Mouse (Mus musculus) ZHBTc4 (cell line): ENCODE data around the gene Recql5.
A peak's percentile ranks its signal among the peaks of the same experiment; 100 is the strongest.

Experiments used
- DNase-seq: peaks from one replicate; pipeline ENCODE4 v3.0.0-alpha.2; 2011; ENCODE audit warnings: low read depth, low spot score

Gene Recql5

DNA sequence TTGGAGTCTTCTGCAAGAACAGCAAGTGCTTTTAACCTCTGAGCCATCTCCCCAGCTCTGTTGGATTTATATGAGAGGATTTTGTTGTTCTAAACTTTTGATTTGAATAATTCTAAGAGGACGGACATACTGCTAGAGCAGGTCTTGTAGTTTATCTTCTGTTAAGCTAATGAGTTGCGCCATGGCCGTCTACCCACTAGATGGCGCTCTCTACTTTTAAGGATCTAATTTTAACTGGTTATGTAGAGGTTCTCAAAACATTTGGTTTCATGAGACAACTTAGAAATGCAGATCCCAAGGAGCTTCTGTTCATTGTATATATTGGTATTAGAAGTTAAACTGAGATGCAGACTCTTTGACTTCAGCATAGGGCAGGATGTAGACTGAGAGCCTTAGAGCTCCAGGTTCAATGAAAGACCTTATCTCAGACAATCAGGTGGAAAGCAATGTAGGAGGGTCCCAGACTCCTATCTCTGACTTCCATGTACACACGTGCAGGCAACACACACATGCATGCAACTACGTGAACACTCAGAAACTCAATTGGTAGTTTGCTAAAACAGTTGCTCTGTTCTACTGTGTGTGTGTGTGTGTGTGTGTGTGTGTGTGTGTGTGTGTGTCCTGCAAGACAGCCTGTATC is 6.5 kb upstream of the Recql5 start:
- DNase-seq, result peak; percentile 85

DNA sequence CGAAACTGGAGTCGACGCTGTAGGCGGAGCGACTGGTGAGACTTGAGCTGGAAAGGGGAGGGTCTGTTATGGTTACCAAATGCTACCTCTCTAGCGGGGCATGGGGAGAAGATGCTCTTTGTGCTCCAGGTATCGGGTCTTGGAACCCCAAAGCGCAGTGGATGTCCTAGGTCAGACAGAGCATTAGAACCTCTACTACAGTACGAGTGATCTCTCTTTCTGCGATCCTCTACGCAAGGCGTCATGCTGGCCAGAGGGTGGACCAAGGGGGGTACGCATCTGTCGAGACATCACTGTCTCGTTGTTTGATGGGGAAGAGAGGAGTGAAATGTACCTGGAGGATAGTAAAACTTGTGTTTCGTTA is 452 bp upstream of the Recql5 start:
- no peak for DNase-seq

GRCm38 (mm10) chr11:115931235-115931634 is 2.0 kb downstream of the Recql5 start:
- DNase-seq, result no peak

GRCm38 (mm10) chr11:115929818-115930217 is 3.5 kb downstream of the Recql5 start:
- DNase-seq, result no peak

GRCm38 (mm10) chr11:115929031-115929430 is 4.2 kb downstream of the Recql5 start:
- DNase-seq, result no peak

- DNase-seq, result no peak
Observed at GRCm38 (mm10) chr11:115921986-115922385, 11.3 kb downstream of the Recql5 start.

- DNase-seq, result peak; percentile 79
Observed at GRCm38 (mm10) chr11:115920110-115920818, 13.0 kb downstream of the Recql5 start.

- DNase-seq, result no peak
Observed at GRCm38 (mm10) chr11:115919073-115919472, 14.2 kb downstream of the Recql5 start.

GRCm38 (mm10) chr11:115918637-115919036 is 14.6 kb downstream of the Recql5 start:
- DNase-seq, result no peak

- peak; percentile 43 for DNase-seq
Observed at GRCm38 (mm10) chr11:115916579-115916978, 16.7 kb downstream of the Recql5 start.

DNA sequence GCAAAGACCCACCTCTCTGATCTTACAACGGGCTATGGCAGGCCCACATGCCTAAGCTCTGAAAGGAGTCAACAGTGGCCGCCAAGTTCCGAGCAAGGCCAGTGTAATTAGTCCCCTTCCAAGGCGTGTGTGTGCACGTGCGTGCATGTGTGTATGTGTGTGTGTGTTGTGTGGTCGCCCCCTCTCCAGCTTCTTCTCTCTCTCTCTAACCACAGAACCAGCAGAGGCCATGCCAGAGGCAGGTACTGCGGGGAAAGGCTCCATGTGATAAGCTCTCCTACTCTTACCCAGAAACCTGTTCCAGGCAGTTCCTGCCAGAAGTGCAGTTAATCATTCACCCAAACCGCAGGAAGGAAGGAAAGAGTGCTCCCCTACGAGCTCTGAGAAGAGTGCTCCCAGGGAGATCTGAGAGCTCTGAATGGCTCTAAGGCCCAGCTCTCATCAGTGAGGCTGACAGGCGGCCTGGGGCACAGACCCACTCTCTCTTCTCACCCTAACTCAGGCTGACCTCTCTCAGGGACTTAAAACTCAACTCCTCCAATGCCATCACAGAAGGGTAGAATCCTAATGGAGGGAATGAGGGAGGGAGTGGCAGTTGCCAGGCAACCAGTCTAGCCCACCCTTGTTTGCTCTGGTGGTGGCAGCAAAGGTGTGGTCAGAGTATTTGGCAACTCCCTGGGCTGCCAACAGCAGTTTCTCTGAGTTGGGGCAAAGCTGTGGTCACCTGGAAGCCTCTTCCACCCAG is 21.5 kb downstream of the Recql5 start, which contains the start of gene Smim6:
Gene Smim6 (plus strand): TSS at position 386 of the 745 bp plus-strand sequence.
- DNase-seq, result peak; percentile 57

- no peak for DNase-seq
Observed at GRCm38 (mm10) chr11:115911134-115911561, 22.1 kb downstream of the Recql5 start.

DNA sequence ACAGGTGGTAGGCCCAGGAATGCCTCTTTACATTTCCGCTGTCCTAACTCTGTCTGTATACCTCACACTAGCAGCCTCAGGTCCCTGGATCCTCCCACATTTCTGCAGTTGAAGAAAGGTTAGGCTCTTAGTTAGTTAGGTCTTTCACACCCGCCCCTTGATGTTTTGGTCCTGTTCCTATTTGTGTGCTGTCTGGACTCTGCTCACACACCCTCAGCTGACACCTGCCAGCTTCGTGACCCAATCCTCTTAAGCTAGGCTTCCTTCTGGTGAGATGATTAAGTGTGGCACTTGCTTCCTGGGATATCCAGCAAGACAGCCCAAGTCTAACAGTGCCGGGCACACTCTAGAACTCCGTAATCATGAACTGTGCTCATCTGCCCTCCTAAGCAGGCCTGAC is 26.8 kb downstream of the Recql5 start:
- no peak for DNase-seq

GRCm38 (mm10) chr11:115906116-115906515 is 27.2 kb downstream of the Recql5 start:
- DNase-seq, result no peak

- DNase-seq, result no peak
Observed at GRCm38 (mm10) chr11:115904956-115905790, 28.1 kb downstream of the Recql5 start.

DNA sequence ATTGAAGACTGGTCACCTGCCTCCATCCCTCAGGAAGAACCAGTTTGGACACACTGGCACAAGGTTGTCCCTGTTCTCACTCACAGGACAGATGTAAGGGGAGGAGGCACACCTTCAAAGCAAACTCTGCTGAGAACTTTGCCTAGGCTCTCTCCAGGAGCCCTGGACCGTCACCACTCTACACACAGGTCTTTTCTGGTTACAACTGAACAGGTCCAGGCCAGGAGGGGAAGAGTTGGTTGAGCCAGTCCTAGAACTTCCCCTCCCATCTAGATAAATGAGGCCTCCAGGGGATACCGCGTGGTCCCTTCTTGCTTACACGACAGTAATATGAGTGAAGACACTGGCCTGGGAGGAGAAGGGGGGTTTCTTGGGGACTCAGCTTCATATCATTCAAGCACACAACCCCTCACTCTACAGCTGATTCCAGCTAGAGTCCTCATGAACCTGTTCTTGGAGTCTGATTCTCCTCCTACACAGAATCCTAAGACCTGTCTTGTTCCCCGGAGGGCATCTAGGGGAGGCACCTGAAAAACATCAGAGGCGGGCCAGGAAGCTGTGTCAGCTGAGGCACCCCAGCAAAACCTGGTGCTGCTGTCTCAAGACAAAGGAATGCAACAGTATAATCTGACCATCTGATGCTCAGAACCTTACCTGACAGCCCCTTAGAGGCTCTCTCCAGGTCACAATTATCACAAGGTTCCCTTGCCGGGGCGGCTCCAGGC is 28.9 kb downstream of the Recql5 start:
- no peak for DNase-seq

DNA sequence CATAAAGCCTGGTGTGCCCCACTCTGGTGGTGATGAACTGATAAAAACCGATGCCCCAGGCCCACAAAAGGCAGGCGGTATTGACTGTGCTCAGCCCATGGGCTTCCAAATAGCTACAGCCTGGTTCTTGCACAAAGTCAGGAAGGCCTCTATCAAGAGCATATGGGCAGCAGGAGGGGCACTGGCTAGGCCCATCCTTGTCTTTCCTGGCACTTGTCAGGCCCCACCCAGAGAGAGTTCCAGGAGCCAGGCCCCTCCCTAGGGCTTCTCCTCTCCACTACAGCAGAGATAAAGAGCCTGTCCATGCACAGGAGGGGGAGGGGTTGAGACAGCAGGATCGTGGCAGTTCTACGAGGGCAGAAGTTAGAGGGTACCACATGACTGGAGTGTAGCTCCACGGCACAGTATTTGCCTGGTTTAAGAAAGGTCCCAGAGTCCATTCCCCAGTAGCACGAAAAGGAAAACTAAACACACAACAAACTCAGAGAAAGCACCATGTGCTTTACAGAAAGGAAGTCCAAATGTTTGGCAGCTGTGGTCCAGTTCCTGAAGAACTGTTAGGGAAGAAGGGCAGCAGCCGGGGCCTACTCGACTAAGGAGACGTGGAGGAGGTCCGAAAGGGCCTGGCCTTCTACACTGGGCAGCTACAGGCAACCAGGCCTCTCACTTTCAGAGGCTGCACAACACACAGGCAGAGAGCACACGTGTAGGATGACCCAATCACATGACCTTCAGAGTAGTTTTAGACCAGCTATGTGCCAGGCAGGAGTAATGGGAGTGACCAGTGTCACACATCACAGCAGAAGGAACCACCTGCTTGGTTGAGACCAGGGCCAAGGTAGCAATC is 29.7 kb downstream of the Recql5 start:
- no peak for DNase-seq

DNA sequence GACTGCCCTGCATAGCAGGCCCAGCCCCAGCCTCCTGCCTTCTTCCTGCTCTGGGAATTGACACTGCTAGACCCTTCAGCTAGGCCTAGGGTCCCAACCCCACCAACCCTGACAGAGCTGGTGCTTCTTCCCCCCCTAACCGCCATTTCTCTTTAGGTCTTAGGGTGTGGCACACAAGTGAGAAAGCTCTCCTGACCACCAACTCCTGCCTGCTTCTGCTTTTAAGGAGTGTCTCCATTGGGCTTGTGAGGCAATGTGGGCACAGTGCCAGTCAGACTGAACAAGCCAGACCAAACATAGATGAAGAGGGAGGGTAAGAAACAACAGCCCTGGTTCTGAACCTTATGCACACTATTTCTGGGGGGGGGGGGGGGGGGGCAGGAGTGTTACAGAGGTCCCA is 30.4 kb downstream of the Recql5 start:
- DNase-seq, result no peak

DNA sequence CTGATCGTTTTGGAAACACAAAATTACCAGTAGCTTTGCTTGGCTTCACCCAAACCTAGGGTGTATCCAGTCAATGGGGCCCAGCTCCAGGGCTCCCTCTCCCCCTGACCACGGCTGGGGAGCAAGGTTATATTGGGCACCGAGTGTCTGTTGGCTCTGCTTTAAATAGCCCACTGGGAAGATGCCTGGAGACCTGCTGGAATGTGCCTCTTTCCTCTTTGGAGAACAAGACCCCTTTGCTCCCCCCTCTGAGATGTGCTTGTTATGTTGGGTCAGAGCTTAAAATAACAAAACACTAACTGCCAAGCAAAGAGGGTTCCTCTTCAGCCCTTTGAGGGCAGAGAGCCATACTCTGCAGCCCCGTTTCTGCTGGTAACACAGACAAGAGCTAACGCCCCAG is 31.1 kb downstream of the Recql5 start:
- DNase-seq, result no peak
